Mouse (Mus musculus): ENCODE measurements around the gene Ifrd1. TPM values are rescaled to one million over a fixed set of nuclear protein-coding genes. Genes with fewer than 3 reads are reported as not detected.
"Not testable (repeated sequence)": the region's sequence is repeated elsewhere in the genome, so short reads cannot be mapped to it uniquely, and the experiment has no call there.

Gene Ifrd1
- polyA plus RNA-seq, 1 experiment from 2014 or later = 167 TPM

- ATAC-seq = peak; percentile 41; the same call in 1 of the 2 replicates
These were observed 8.2 kb upstream of the Ifrd1 start for GRCm38 (mm10) chr12:40256543-40256942.

GRCm38 (mm10) chr12:40256033-40256432, 7.7 kb upstream of the Ifrd1 start:
- Histone ChIP-seq H3K4me3 (ENCODE audit: low read depth, low read length) (no peak overlapping the region), H3K4me2 (replicated peaks; ENCODE audit: low read depth, low read length) (no peak overlapping the region), H3K27ac (ENCODE audit: low read length) (no peak overlapping the region), H3K36me3 (ENCODE audit: insufficient read depth, low read length) (no peaks in the 10 kb centered on the region), H3K27me3 (replicated peaks; ENCODE audit: insufficient read depth, low read length) (no peaks in the 10 kb centered on the region), H3K9me3 (ENCODE audit: low read length) (no peaks in the 10 kb centered on the region), H3K9ac (replicated peaks; ENCODE audit: low read depth) (no peak overlapping the region), H3K4me1 (ENCODE audit: insufficient read depth, low read depth, low read length) (0 out of 2 replicates have a peak, but pooled peaks cover 4% of the 10 kb centered on the region)
- no peak for TF ChIP-seq EP300 (IDR thresholded peaks at IDR 0.05)
- TF ChIP-seq CTCF (IDR thresholded peaks at IDR 0.05) = peak; percentile 51
- DNase-seq (ENCODE audit: low spot score) = no peak
- ATAC-seq = no peak

More at GRCm38 (mm10) chr12:40256543-40256942, 8.2 kb upstream of the Ifrd1 start:
- H3K4me1 ChIP-seq (ENCODE audit: insufficient read depth, low read depth, low read length) = 0 out of 2 replicates have a peak, but pooled peaks cover 4% of the 10 kb centered on the region
- no peak overlapping the region for H3K4me3 ChIP-seq (ENCODE audit: low read depth, low read length)
- no peak overlapping the region for H3K4me2 ChIP-seq (replicated peaks; ENCODE audit: low read depth, low read length)
- no peak overlapping the region for H3K27ac ChIP-seq (ENCODE audit: low read length)
- no peaks in the 10 kb centered on the region for H3K27me3 ChIP-seq (replicated peaks; ENCODE audit: insufficient read depth, low read length)
- DNase-seq (ENCODE audit: low spot score) = no peak
- TF ChIP-seq CTCF (IDR thresholded peaks at IDR 0.05) (no peak), EP300 (IDR thresholded peaks at IDR 0.05) (no peak)
- no peak overlapping the region for H3K9ac ChIP-seq (replicated peaks; ENCODE audit: low read depth)
- no peaks in the 10 kb centered on the region for H3K36me3 ChIP-seq (ENCODE audit: insufficient read depth, low read length)
- no peaks in the 10 kb centered on the region for H3K9me3 ChIP-seq (ENCODE audit: low read length)
- WGBS = 56% methylated on average over 2 of the region's 2 CpGs

GRCm38 (mm10) chr12:40255310-40255709, 7.0 kb upstream of the Ifrd1 start:
- ATAC-seq; H3K27me3 ChIP-seq (replicated peaks; ENCODE audit: insufficient read depth, low read length); H3K9me3 ChIP-seq (ENCODE audit: low read length); H3K4me3 ChIP-seq (ENCODE audit: low read depth, low read length); H3K27ac ChIP-seq (ENCODE audit: low read length); H3K9ac ChIP-seq (replicated peaks; ENCODE audit: low read depth); H3K4me1 ChIP-seq (ENCODE audit: insufficient read depth, low read depth, low read length); H3K36me3 ChIP-seq (ENCODE audit: insufficient read depth, low read length); DNase-seq (ENCODE audit: low spot score); H3K4me2 ChIP-seq (replicated peaks; ENCODE audit: low read depth, low read length): not testable (repeated sequence)
- 75% methylated on average over 4 of the region's 4 CpGs for WGBS

- ATAC-seq = no peak
- 85% methylated on average over 11 of the region's 11 CpGs for WGBS
- no peak for DNase-seq (ENCODE audit: low spot score)
- no peaks in the 10 kb centered on the region for H3K9me3 ChIP-seq (ENCODE audit: low read length)
- H3K9ac ChIP-seq (replicated peaks; ENCODE audit: low read depth) = no peak overlapping the region
- H3K4me3 ChIP-seq (ENCODE audit: low read depth, low read length) = no peak overlapping the region
- no peaks in the 10 kb centered on the region for H3K27me3 ChIP-seq (replicated peaks; ENCODE audit: insufficient read depth, low read length)
- no peak overlapping the region for H3K27ac ChIP-seq (ENCODE audit: low read length)
- TF ChIP-seq EP300 (IDR thresholded peaks at IDR 0.05) (no peak), CTCF (IDR thresholded peaks at IDR 0.05) (no peak)
- H3K4me2 ChIP-seq (replicated peaks; ENCODE audit: low read depth, low read length) = no peak overlapping the region
- no peaks in the 10 kb centered on the region for H3K36me3 ChIP-seq (ENCODE audit: insufficient read depth, low read length)
- H3K4me1 ChIP-seq (ENCODE audit: insufficient read depth, low read depth, low read length) = 0 out of 2 replicates have a peak, but pooled peaks cover 2% of the 10 kb centered on the region
These were observed 6.4 kb upstream of the Ifrd1 start for GRCm38 (mm10) chr12:40254729-40255128.

- Histone ChIP-seq H3K27me3 (replicated peaks; ENCODE audit: insufficient read depth, low read length) (no peaks in the 10 kb centered on the region), H3K9me3 (ENCODE audit: low read length) (no peaks in the 10 kb centered on the region), H3K4me3 (ENCODE audit: low read depth, low read length) (no peak overlapping the region), H3K4me2 (replicated peaks; ENCODE audit: low read depth, low read length) (no peak overlapping the region), H3K9ac (replicated peaks; ENCODE audit: low read depth) (no peak overlapping the region), H3K4me1 (ENCODE audit: insufficient read depth, low read depth, low read length) (no peaks in the 10 kb centered on the region; the same call in 1 of the 2 replicates), H3K27ac (ENCODE audit: low read length) (no peak overlapping the region), H3K36me3 (ENCODE audit: insufficient read depth, low read length) (no peaks in the 10 kb centered on the region)
- WGBS = 56% methylated on average over 5 of the region's 5 CpGs
- DNase-seq (ENCODE audit: low spot score) = no peak
- no peak for ATAC-seq
- TF ChIP-seq EP300 (IDR thresholded peaks at IDR 0.05) (no peak), CTCF (IDR thresholded peaks at IDR 0.05) (no peak)
These were observed 4.9 kb upstream of the Ifrd1 start for GRCm38 (mm10) chr12:40253241-40253640.

GRCm38 (mm10) chr12:40250256-40250655, 2.0 kb upstream of the Ifrd1 start:
- Histone ChIP-seq H3K27ac (ENCODE audit: low read length) (no peak overlapping the region), H3K4me1 (ENCODE audit: insufficient read depth, low read depth, low read length) (no peaks in the 10 kb centered on the region; the same call in 1 of the 2 replicates), H3K36me3 (ENCODE audit: insufficient read depth, low read length) (no peaks in the 10 kb centered on the region), H3K9ac (replicated peaks; ENCODE audit: low read depth) (no peak overlapping the region), H3K9me3 (ENCODE audit: low read length) (no peaks in the 10 kb centered on the region), H3K4me2 (replicated peaks; ENCODE audit: low read depth, low read length) (no peak overlapping the region), H3K4me3 (ENCODE audit: low read depth, low read length) (no peak overlapping the region), H3K27me3 (replicated peaks; ENCODE audit: insufficient read depth, low read length) (no peaks in the 10 kb centered on the region)
- TF ChIP-seq CTCF (IDR thresholded peaks at IDR 0.05) (no peak), EP300 (IDR thresholded peaks at IDR 0.05) (no peak)
- DNase-seq (ENCODE audit: low spot score) (peak; percentile 66), ATAC-seq (peak; percentile 18; the same call in 1 of the 2 replicates)

GRCm38 (mm10) chr12:40247976-40248375, 328 bp downstream of the Ifrd1 start:
- H3K4me2 ChIP-seq (replicated peaks; ENCODE audit: low read depth, low read length) = 0 out of 2 replicates have a peak overlapping the region, but pooled peaks have one; percentile 6

More at GRCm38 (mm10) chr12:40247976-40248375, 328 bp downstream of the Ifrd1 start:
- H3K27me3 ChIP-seq (replicated peaks; ENCODE audit: insufficient read depth, low read length) = no peaks in the 10 kb centered on the region
- peak; percentile 82 for TF ChIP-seq EP300 (IDR thresholded peaks at IDR 0.05)
- TF ChIP-seq CTCF (IDR thresholded peaks at IDR 0.05) = no peak
- H3K27ac ChIP-seq (ENCODE audit: low read length) = peak overlapping the region; percentile 47
- ATAC-seq = peak; percentile 95
- peak; percentile 92 for DNase-seq (ENCODE audit: low spot score)
- H3K9ac ChIP-seq (replicated peaks; ENCODE audit: low read depth) = no peak overlapping the region
- no peak overlapping the region for H3K4me3 ChIP-seq (ENCODE audit: low read depth, low read length)
- H3K9me3 ChIP-seq (ENCODE audit: low read length) = no peaks in the 10 kb centered on the region
- WGBS = 40% methylated on average over 6 of the region's 6 CpGs
- H3K36me3 ChIP-seq (ENCODE audit: insufficient read depth, low read length) = no peaks in the 10 kb centered on the region
- peaks cover 7% of the 10 kb centered on the region; the same call in 1 of the 2 replicates for H3K4me1 ChIP-seq (ENCODE audit: insufficient read depth, low read depth, low read length)

All from lung, postnatal 0 days (tissue).